7 mouse cellular contexts compared by ENCODE assay signal in genomic region chr11:69322693-69323471, GRCm38 (mm10). TPM values are rescaled to one million over a fixed set of nuclear protein-coding genes. Genes with fewer than 3 reads are reported as not detected.
DNase-seq lines count a peak whose midpoint lies in the region; ATAC-seq and TF ChIP-seq lines count a peak whose summit lies in the region.

No protein-coding gene starts in this region.

- peak overlapping the region; percentile 82 for H3K9ac ChIP-seq in embryonic facial prominence, embryonic 13.5 days
- H3K9ac ChIP-seq in intestine, embryonic 15.5 days, result peak overlapping the region; percentile 68
- H3K9ac ChIP-seq in neural tube, embryonic 15.5 days (replicated peaks), result peak overlapping the region; percentile 75

- H3K4me2 ChIP-seq in embryonic facial prominence, embryonic 13.5 days, result peak overlapping the region; percentile 83
- H3K4me2 ChIP-seq in intestine, embryonic 15.5 days (replicated peaks), result peak overlapping the region; percentile 76
- peak overlapping the region; percentile 84 for H3K4me2 ChIP-seq in neural tube, embryonic 15.5 days

- TF ChIP-seq POLR2A in testis, adult 2 months (IDR thresholded peaks at IDR 0.05; ENCODE audit: control insufficient read depth, low read depth, low read length), result no peak

- no peak for ATAC-seq in embryonic facial prominence, embryonic 13.5 days (ENCODE audit: insufficient number of reproducible peaks, insufficient read depth, low FRiP score, low TSS enrichment, low read depth)
- ATAC-seq in intestine, embryonic 15.5 days, result no peak
- no peak for ATAC-seq in neural tube, embryonic 15.5 days (ENCODE audit: low FRiP score)

- H3K36me3 ChIP-seq in testis, adult 2 months (ENCODE audit: control insufficient read depth, insufficient read depth, low read length), result peaks cover 3% of the 10 kb centered on the region
- peaks cover 33% of the 10 kb centered on the region for H3K36me3 ChIP-seq in embryonic facial prominence, embryonic 13.5 days
- peaks cover 14% of the 10 kb centered on the region for H3K36me3 ChIP-seq in intestine, embryonic 15.5 days
- H3K36me3 ChIP-seq in neural tube, embryonic 15.5 days, result peaks cover 16% of the 10 kb centered on the region

- 27% methylated on average over 18 of the region's 18 CpGs for WGBS in embryonic facial prominence, embryonic 13.5 days
- WGBS in intestine, embryonic 15.5 days, result 18% methylated on average over 18 of the region's 18 CpGs
- 24% methylated on average over 18 of the region's 18 CpGs for WGBS in neural tube, embryonic 15.5 days

- peak overlapping the region; percentile 97 for H3K27ac ChIP-seq in testis, adult 2 months (ENCODE audit: control insufficient read depth, insufficient read depth, low read depth, low read length)
- H3K27ac ChIP-seq in embryonic facial prominence, embryonic 13.5 days, result peak overlapping the region; percentile 86
- H3K27ac ChIP-seq in intestine, embryonic 15.5 days, result peak overlapping the region; percentile 89
- H3K27ac ChIP-seq in neural tube, embryonic 15.5 days (replicated peaks), result peak overlapping the region; percentile 92

- TF ChIP-seq CTCF in testis, adult 2 months (IDR thresholded peaks at IDR 0.05; ENCODE audit: control insufficient read depth, insufficient read depth, insufficient replicate concordance, low read depth, low read length), result no peak

- no peaks in the 10 kb centered on the region for H3K27me3 ChIP-seq in testis, adult 2 months (ENCODE audit: control insufficient read depth, insufficient read depth, low read length)
- peaks cover 17% of the 10 kb centered on the region for H3K27me3 ChIP-seq in embryonic facial prominence, embryonic 13.5 days
- peaks cover 5% of the 10 kb centered on the region; the same call in 1 of the 2 replicates for H3K27me3 ChIP-seq in intestine, embryonic 15.5 days (replicated peaks)
- peaks cover 7% of the 10 kb centered on the region for H3K27me3 ChIP-seq in neural tube, embryonic 15.5 days (replicated peaks)

- H3K9me3 ChIP-seq in embryonic facial prominence, embryonic 13.5 days, result no peaks in the 10 kb centered on the region
- H3K9me3 ChIP-seq in intestine, embryonic 15.5 days, result no peaks in the 10 kb centered on the region
- no peaks in the 10 kb centered on the region for H3K9me3 ChIP-seq in neural tube, embryonic 15.5 days (replicated peaks)

- H3K4me1 ChIP-seq in testis, adult 2 months (ENCODE audit: control insufficient read depth, insufficient read depth, low read length), result peaks cover 32% of the 10 kb centered on the region
- H3K4me1 ChIP-seq in embryonic facial prominence, embryonic 13.5 days, result peaks cover 42% of the 10 kb centered on the region
- H3K4me1 ChIP-seq in intestine, embryonic 15.5 days (replicated peaks), result peaks cover 33% of the 10 kb centered on the region
- peaks cover 58% of the 10 kb centered on the region for H3K4me1 ChIP-seq in neural tube, embryonic 15.5 days

- DNase-seq in testis, postnatal 14 days (ENCODE audit: low spot score), result no peak
- no peak for DNase-seq in frontal cortex, postnatal 36 days (ENCODE audit: low spot score in 2 of 2)
- DNase-seq in ovary, postnatal 14 days (ENCODE audit: low spot score), result no peak

- peak overlapping the region; percentile 89 for H3K4me3 ChIP-seq in testis, adult 2 months (ENCODE audit: control insufficient read depth, low read depth, low read length)
- peak overlapping the region; percentile 57 for H3K4me3 ChIP-seq in embryonic facial prominence, embryonic 13.5 days
- peak overlapping the region; percentile 58 for H3K4me3 ChIP-seq in intestine, embryonic 15.5 days (replicated peaks)
- H3K4me3 ChIP-seq in neural tube, embryonic 15.5 days (replicated peaks), result peak overlapping the region; percentile 66

RNA-seq across cellular contexts. Expression of gene Cntrob, which starts 0.7 kb away (rescaled TPM):
- 20.6 and 21.6 TPM in 2 replicates for polyA plus RNA-seq in testis, adult 2 months (2012; rRNA removed)
- 30.4 and 33.8 TPM in 2 replicates for polyA plus RNA-seq in embryonic facial prominence, embryonic 13.5 days (2015; fragmentation: Nextera tagmentation; extraction: Ambion mirVana)
- polyA plus RNA-seq in intestine, embryonic 15.5 days (2015; fragmentation: Nextera tagmentation; extraction: Ambion mirVana), result 18.5 and 19.6 TPM in 2 replicates
- polyA plus RNA-seq in neural tube, embryonic 15.5 days (2015; fragmentation: Nextera tagmentation; extraction: Ambion mirVana), result 14.5 and 15.3 TPM in 2 replicates

RNA-seq across cellular contexts. Expression of gene Trappc1, which starts 0.9 kb away (rescaled TPM):
- 17.9 and 25.5 TPM in 2 replicates for polyA plus RNA-seq in testis, adult 2 months (2012; rRNA removed)
- 177 and 187 TPM in 2 replicates for polyA plus RNA-seq in embryonic facial prominence, embryonic 13.5 days (2015; fragmentation: Nextera tagmentation; extraction: Ambion mirVana)
- polyA plus RNA-seq in intestine, embryonic 15.5 days (2015; fragmentation: Nextera tagmentation; extraction: Ambion mirVana), result 135 and 147 TPM in 2 replicates
- polyA plus RNA-seq in neural tube, embryonic 15.5 days (2015; fragmentation: Nextera tagmentation; extraction: Ambion mirVana), result 186 and 201 TPM in 2 replicates

RNA-seq across cellular contexts. Expression of gene Kcnab3, which starts 3.2 kb away (rescaled TPM):
- polyA plus RNA-seq in testis, adult 2 months (2012; rRNA removed), result 12.1 and 12.2 TPM in 2 replicates
- 1.8 and 2.5 TPM in 2 replicates for polyA plus RNA-seq in embryonic facial prominence, embryonic 13.5 days (2015; fragmentation: Nextera tagmentation; extraction: Ambion mirVana)
- 2.2 and 2.3 TPM in 2 replicates for polyA plus RNA-seq in intestine, embryonic 15.5 days (2015; fragmentation: Nextera tagmentation; extraction: Ambion mirVana)
- 6.0 and 7.3 TPM in 2 replicates for polyA plus RNA-seq in neural tube, embryonic 15.5 days (2015; fragmentation: Nextera tagmentation; extraction: Ambion mirVana)

RNA-seq across cellular contexts. Expression of gene Rnf227, which starts 17.4 kb away (rescaled TPM):
- polyA plus RNA-seq in testis, adult 2 months (2012; rRNA removed), result 4.4 and 5.7 TPM in 2 replicates
- polyA plus RNA-seq in embryonic facial prominence, embryonic 13.5 days (2015; fragmentation: Nextera tagmentation; extraction: Ambion mirVana), result 24.7 and 26.4 TPM in 2 replicates
- 10.8 and 10.9 TPM in 2 replicates for polyA plus RNA-seq in intestine, embryonic 15.5 days (2015; fragmentation: Nextera tagmentation; extraction: Ambion mirVana)
- 213 and 250 TPM in 2 replicates for polyA plus RNA-seq in neural tube, embryonic 15.5 days (2015; fragmentation: Nextera tagmentation; extraction: Ambion mirVana)

RNA-seq across cellular contexts. Expression of gene Chd3, which starts 46.3 kb away (rescaled TPM):
- polyA plus RNA-seq in testis, adult 2 months (2012; rRNA removed), result 49.4 and 52.5 TPM in 2 replicates
- 135 and 142 TPM in 2 replicates for polyA plus RNA-seq in embryonic facial prominence, embryonic 13.5 days (2015; fragmentation: Nextera tagmentation; extraction: Ambion mirVana)
- 39.9 and 44.1 TPM in 2 replicates for polyA plus RNA-seq in intestine, embryonic 15.5 days (2015; fragmentation: Nextera tagmentation; extraction: Ambion mirVana)
- polyA plus RNA-seq in neural tube, embryonic 15.5 days (2015; fragmentation: Nextera tagmentation; extraction: Ambion mirVana), result 70.6 and 76.1 TPM in 2 replicates
